Mouse (Mus musculus) thymus, postnatal 0 days (tissue): ENCODE data around the gene Gm20388. TPM values are rescaled to one million over a fixed set of nuclear protein-coding genes. Genes with fewer than 3 reads are reported as not detected.
"Not testable (repeated sequence)": the region's sequence is repeated elsewhere in the genome, so short reads cannot be mapped to it uniquely, and the experiment has no call there.

Source experiments
- DNase-seq: peaks from one replicate; pipeline ENCODE4 v3.0.0-alpha.2; 2015; ENCODE audit warnings: low spot score
- polyA plus RNA-seq: library from polyadenylated mRNA; unstranded; fragments of >200 nt; fragmentation: Nextera tagmentation; extraction: Ambion mirVana; gene quantifications from 2 replicates; pipeline ENCODE4 v1.2.1, GENCODE M21; 2015

Gm20388 gene
- polyA plus RNA-seq, 1 experiment from 2014 or later, result not detected

- no peak for DNase-seq
These were observed 3093.6 kb downstream of the Gm20388 start for GRCm38 (mm10) chr8:123004033-123004922.

GRCm38 (mm10) chr8:123005328-123005727 lies 3094.7 kb downstream of the Gm20388 start:
- no peak for DNase-seq

GRCm38 (mm10) chr8:123005805-123006204 lies 3095.2 kb downstream of the Gm20388 start:
- no peak for DNase-seq

GRCm38 (mm10) chr8:123011321-123011720 lies 3100.7 kb downstream of the Gm20388 start:
- DNase-seq, result no peak

- DNase-seq, result no peak
These were observed 3103.8 kb downstream of the Gm20388 start for GRCm38 (mm10) chr8:123014429-123014828.

- DNase-seq, result peak; percentile 41
These were observed 3104.4 kb downstream of the Gm20388 start for GRCm38 (mm10) chr8:123015074-123015473.

GRCm38 (mm10) chr8:123017143-123017542 lies 3106.5 kb downstream of the Gm20388 start:
- no peak for DNase-seq

- no peak for DNase-seq
These were observed 3108.0 kb downstream of the Gm20388 start for GRCm38 (mm10) chr8:123018484-123019164.

GRCm38 (mm10) chr8:123020084-123020483 lies 3109.4 kb downstream of the Gm20388 start:
- DNase-seq, result no peak

- DNase-seq, result no peak
These were observed 3110.2 kb downstream of the Gm20388 start for GRCm38 (mm10) chr8:123020859-123021258.

- DNase-seq, result no peak
These were observed 3110.6 kb downstream of the Gm20388 start for GRCm38 (mm10) chr8:123021259-123021658.

GRCm38 (mm10) chr8:123022727-123023126 lies 3112.1 kb downstream of the Gm20388 start:
- DNase-seq, result no peak

GRCm38 (mm10) chr8:123024226-123024625 lies 3113.6 kb downstream of the Gm20388 start:
- no peak for DNase-seq

GRCm38 (mm10) chr8:123025951-123026351 lies 3115.3 kb downstream of the Gm20388 start:
- DNase-seq, result no peak

GRCm38 (mm10) chr8:123027786-123028185 lies 3117.1 kb downstream of the Gm20388 start:
- no peak for DNase-seq

GRCm38 (mm10) chr8:123030091-123030490 lies 3119.4 kb downstream of the Gm20388 start:
- not testable (repeated sequence) for DNase-seq

- no peak for DNase-seq
These were observed 3120.8 kb downstream of the Gm20388 start for GRCm38 (mm10) chr8:123031321-123031978.

- peak; percentile 73 for DNase-seq
These were observed 3122.1 kb downstream of the Gm20388 start for GRCm38 (mm10) chr8:123032730-123033129.

GRCm38 (mm10) chr8:123033431-123033830 lies 3122.8 kb downstream of the Gm20388 start:
- no peak for DNase-seq

GRCm38 (mm10) chr8:123034171-123034570 lies 3123.5 kb downstream of the Gm20388 start:
- peak; percentile 89 for DNase-seq

GRCm38 (mm10) chr8:123036956-123037355 lies 3126.3 kb downstream of the Gm20388 start:
- DNase-seq, result peak; percentile 56

- no peak for DNase-seq
These were observed 3126.8 kb downstream of the Gm20388 start for GRCm38 (mm10) chr8:123037487-123037886.
